Mouse (Mus musculus) lung, adult 2 months (tissue): ENCODE measurements around the gene D17Wsu92e.

Experiments used
- CTCF ChIP-seq: fragments of 200-500 bp; IDR thresholded peaks from 2 replicates; pipeline ENCODE4 v1.5.1; 2011; ENCODE audit warnings: mild to moderate bottlenecking, low read length, control low read depth; ENCODE audit not compliant: insufficient read depth
- POLR2A ChIP-seq: fragments of 200-500 bp; IDR thresholded peaks from 2 replicates; pipeline ENCODE4 v1.6.1; 2011; ENCODE audit warnings: low read depth, mild to moderate bottlenecking, control low read depth, low read length, borderline replicate concordance; ENCODE audit errors: extremely low read depth

DNA sequence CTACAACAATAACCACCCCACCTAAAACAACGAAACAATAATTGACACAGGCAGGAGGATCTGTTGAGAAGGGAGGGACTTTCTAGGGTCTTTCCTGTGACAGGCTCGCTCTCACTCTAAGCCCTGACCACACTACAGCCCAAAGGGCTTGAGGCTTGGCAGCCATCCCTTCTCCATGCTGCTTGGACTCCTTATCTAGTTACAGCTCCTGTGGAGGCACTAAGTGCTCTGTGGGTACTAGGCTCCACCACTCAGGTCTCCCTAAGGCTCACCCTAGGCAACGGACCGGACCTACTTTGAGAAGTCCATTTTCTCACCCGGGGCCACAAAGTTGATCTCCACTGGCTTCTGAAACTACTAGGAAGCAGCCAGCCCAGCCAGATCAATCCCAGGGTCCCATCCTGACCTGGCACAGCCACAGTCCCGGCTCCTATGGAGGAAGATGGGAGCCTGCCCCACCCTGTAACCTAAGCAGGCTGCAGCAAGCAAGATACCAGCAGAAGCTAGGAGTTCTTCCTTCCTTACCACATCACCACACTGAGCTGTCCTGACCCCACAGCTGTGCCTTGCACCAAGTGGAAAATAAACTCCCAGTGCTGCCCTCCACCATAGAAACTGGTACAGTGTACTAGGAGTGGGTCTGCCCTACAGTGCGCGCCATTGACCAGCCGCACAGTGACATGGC is 41.6 kb downstream of the D17Wsu92e start:
- TF ChIP-seq CTCF = no peak
- TF ChIP-seq POLR2A = no peak
